Mouse (Mus musculus) embryo, embryonic 9.5 days (tissue): ENCODE results near the gene Nme3.
A peak's percentile ranks its signal among the peaks of the same experiment; 100 is the strongest.

ENCODE experiments used
- DNase-seq: peaks from one replicate; pipeline ENCODE4 v3.0.0-alpha.2; 2017; ENCODE audit errors: extremely low spot score

Gene Nme3

GRCm38 (mm10) chr17:24878531-24878930 is 17.8 kb upstream of the Nme3 start:
- no peak for DNase-seq

- no peak for DNase-seq
Measured at GRCm38 (mm10) chr17:24881738-24882440, 14.4 kb upstream of the Nme3 start.

GRCm38 (mm10) chr17:24884391-24884790 is 11.9 kb upstream of the Nme3 start:
- no peak for DNase-seq

- DNase-seq: no peak
Measured at GRCm38 (mm10) chr17:24885356-24886133, 10.8 kb upstream of the Nme3 start.

- DNase-seq: peak; percentile 96
Measured at GRCm38 (mm10) chr17:24886134-24886931, 10.0 kb upstream of the Nme3 start, which contains the start of the genes Nubp2 and Spsb3. Gene Nubp2 (minus strand): TSS chr17:24886349. Gene Spsb3 (plus strand): TSS chr17:24886643.

GRCm38 (mm10) chr17:24886932-24887271 is 9.4 kb upstream of the Nme3 start:
- no peak for DNase-seq

- no peak for DNase-seq
Measured at GRCm38 (mm10) chr17:24887291-24888080, 8.8 kb upstream of the Nme3 start.

- no peak for DNase-seq
Measured at GRCm38 (mm10) chr17:24888862-24889261, 7.4 kb upstream of the Nme3 start.

- no peak for DNase-seq
Measured at GRCm38 (mm10) chr17:24890151-24891092, 5.9 kb upstream of the Nme3 start.

GRCm38 (mm10) chr17:24891321-24891720 is 5.0 kb upstream of the Nme3 start:
- no peak for DNase-seq

GRCm38 (mm10) chr17:24892785-24893184 is 3.5 kb upstream of the Nme3 start:
- DNase-seq: no peak

GRCm38 (mm10) chr17:24893276-24893675 is 3.0 kb upstream of the Nme3 start:
- DNase-seq: no peak

GRCm38 (mm10) chr17:24894061-24894994 is 2.0 kb upstream of the Nme3 start:
- no peak for DNase-seq

- DNase-seq: peak; percentile 85
Measured at GRCm38 (mm10) chr17:24894995-24895547, 1.2 kb upstream of the Nme3 start, which contains the start of the genes Eme2 and Mrps34. Gene Eme2 (minus strand): TSS chr17:24895087. Gene Mrps34 (plus strand): TSS chr17:24895116.

GRCm38 (mm10) chr17:24895571-24896240 is 594 bp upstream of the Nme3 start:
- no peak for DNase-seq

- no peak for DNase-seq
Measured at GRCm38 (mm10) chr17:24896993-24897269, 631 bp downstream of the Nme3 start.

GRCm38 (mm10) chr17:24897600-24897999 is 1.3 kb downstream of the Nme3 start:
- DNase-seq: no peak

GRCm38 (mm10) chr17:24898041-24898854 is 1.9 kb downstream of the Nme3 start:
- DNase-seq: no peak
